Mouse (Mus musculus) layer of hippocampus, adult 9-11 months (tissue): Measurements from ENCODE around the gene Col27a1.
"Not testable (repeated sequence)": the region's sequence is repeated elsewhere in the genome, so short reads cannot be mapped to it uniquely, and the experiment has no call there.

Experiments
- DNase-seq: peaks from one replicate; pipeline ENCODE4 v3.0.0; 2022

Gene Col27a1

DNA sequence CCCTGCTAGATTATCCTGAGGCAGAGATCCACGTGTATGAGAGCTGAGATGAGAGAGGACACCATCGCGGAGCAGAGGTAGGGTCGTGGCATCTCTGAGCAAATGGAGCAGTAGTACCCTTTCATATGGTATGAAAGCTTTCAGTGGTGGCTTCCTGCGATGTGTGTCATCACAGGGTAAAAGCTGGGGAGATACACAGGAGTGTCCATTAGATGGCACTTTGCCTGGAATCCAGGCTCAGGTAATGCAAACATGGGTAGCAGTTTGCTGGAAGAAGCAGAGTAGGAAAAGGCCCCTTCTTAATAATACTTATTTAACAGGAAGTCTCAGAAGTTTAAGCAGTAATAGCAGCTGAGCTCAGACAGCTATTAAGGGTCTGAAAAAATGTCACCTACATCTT lies 100.3 kb downstream of the Col27a1 start:
- no peak for DNase-seq

DNA sequence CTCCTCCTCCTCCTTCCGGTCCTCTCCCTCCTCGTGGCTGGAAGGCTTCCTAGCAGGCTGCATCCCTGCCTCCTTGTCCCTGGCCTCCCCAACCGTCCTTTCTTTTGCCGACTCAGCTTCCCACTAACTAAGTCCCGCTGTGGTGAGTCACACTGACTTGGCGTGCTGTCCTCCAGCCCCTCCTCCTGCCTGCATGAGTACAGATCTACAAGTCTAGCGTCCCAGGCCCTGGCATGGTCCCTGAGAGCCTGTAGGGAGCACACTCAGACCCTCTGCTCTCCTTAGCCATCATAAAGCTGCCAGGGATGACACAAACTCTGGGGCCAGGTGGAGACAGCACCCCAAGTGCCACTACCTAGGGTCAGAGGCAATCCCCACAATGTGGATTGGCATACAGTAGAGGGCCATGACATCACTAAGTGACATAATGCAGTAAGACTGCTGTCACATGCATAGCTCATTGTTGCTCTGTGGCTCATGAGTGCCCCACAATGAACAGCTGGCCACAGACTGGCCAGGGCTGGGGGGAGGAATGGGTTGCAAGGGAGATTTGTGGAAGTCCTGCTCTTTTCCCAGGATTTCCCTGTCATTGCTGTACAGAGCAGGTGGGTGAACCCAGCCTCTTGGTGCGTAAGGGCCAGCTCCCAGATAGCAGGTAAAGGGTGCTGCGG lies 102.4 kb downstream of the Col27a1 start:
- peak; percentile 29 for DNase-seq

DNA sequence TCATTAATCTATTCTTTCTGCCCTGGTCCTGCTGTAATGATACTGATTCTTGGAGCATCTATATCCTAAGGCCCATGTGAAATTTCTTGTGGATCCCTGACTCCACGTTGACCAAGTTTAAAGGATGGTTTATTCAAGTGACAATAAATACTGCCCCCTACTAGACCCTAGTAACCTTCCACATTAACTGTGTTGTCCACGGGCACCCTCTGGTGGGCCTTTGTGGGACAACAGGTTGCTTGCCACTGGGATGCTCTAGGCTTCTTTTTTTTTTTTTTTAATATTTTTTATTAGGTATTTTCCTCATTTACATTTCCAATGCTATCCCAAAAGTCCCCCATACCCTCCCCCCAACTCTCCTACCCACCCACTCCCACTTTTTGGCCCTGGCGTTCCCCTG lies 105.8 kb downstream of the Col27a1 start:
- not testable (repeated sequence) for DNase-seq

DNA sequence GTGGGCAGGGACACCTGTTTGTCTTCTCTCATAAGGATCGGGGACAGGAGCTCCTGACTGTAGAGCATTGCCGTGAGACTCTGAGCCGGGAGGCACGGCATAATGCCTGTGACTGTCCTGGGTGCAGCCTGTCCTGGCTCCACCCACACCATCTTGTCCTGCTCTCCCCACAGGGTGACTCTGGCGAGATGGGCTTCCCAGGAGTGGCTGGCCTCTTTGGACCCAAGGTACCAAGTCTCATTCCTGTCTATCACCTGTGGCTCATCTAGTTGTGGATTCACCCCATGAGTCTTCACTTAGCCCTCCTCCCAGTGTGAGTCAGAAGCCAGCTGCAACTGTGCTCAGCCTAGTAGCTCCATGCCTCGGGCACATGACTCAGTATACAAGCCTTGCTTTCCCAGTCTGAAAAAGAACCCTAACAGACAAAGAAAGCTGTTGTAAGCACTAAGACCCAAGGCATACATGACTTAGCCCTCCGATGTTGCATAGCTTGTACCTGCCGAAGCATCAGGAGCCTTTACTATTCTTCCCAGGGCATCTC lies 109.5 kb downstream of the Col27a1 start:
- DNase-seq, result no peak

DNA sequence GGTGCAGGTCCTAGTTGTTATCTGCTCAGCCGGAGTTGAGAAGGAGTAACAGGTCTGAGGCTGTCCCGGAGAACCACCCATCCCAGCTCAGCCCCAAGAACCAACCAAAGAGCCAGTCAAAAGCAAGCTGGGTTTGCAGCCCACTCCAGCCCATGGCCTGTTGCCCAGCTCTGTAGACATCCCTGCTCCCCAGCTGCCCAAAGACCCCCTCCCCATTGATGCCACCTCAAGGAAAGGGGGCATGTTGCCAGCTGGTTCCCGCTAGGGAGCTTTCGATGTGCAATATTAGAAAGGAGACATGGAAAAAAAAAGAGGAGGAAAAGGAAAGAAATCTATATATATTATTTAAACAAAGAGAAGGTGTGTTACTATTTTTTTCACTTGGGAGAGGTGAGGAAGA lies 119.6 kb downstream of the Col27a1 start:
- DNase-seq, result no peak

DNA sequence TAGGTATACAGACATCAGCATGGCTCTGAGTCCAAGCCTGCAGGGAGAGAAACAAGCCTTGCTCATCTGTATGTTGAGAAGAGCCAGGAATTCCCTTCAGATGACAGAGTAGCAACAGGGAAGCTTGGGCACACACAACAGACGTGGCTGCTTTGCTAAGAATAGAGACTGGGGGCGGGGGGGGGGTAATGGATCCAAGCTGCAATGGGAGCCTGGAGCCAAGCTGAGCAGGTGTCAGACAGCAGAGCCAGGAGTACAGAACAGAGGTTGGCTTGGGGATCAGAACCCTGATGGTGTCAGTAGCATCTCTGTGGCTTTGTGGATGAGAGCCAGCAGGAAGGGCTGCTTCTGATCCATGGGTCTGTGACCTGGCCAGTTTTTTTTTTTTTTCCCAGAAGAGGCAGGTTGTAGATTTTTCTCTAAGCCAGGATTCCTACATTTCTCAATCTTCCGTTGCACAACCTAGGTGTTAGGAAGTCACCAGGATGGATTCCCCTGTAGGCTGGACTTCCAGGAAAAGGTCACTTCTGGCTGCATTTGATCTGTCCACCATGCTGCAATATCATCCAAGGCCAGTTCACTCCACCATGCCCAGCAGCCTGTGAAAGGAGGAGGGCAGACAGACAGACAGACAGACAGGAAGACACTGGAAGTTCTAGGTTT lies 124.7 kb downstream of the Col27a1 start:
- DNase-seq, result peak; percentile 13

DNA sequence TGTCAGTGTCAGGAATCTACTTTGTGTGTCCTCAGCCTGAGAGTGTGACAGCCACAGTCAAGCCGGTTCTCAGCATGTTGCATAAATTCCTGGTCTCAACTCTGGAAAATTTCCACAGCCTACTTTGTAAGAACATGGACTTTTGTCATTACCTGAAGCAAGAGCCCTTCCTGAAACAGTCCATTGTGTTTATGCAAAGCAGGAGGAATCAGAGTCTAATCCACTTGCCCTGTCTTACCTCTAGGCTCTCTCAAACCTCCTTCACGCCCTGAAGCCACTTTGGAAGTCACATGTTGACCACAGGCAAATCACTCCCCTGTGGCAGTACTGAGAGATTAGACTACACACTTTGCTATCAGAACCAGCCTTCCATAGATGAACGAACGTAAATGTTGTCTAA lies 128.7 kb downstream of the Col27a1 start:
- DNase-seq, result no peak

DNA sequence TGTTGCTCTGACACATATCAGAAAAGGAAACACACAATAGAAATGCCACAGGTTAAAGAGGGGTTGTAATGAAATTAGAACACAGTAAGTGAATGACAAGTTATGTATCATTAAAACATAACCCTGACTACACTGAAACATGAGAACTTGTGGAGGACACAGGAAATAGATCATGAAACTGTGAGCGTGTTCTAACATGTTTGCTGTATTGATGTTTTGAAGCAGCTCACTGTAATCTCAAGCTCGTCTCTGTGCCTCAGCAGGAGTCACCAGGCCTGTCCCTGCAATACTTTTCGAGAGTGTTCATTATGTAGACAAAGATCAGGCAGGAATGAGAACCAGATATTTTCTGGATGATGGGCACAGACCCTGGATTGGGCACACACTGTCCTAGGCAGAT lies 129.8 kb downstream of the Col27a1 start:
- DNase-seq, result no peak

DNA sequence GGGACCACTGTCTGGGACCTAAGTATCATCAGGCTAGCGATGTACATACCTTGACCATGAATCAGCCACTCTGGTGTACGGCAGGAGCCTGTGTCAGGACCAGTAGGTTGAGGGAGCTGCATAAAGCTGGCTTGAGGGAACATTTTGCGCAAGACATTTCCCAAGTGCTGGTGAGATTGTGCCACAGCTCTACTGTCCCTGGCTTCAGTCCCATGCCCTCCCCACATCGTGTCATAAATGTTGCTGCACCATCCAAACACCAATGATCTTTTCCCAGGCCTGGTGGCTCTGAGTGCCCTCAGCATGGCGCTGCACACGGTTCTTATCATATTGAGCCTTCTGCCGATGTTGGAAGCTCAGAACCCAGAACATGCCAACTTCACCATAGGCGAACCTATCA lies 130.5 kb downstream of the Col27a1 start, which contains the start of gene Orm1:
Gene Orm1 (plus strand): TSS at position 266 of the 400 bp plus-strand sequence.
- DNase-seq, result no peak

DNA sequence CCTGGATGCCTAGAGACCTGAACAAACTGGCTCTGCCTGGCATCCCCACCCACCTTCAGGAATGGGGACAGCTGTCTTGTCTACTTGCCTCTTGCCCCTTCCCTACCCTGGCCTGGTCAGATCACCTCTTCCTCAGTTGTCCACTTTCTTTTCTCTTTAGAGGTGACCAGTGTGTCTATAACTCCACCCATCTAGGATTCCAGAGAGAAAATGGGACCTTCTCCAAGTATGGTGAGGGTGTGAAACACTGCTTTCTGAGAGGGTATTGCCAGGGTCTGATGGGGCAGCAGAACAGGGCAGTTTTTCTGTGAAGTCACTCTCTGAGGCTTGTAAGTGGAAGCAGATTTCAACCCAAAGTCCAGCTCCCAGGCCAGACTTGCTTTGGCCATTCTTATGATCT lies 131.5 kb downstream of the Col27a1 start:
- DNase-seq, result no peak

DNA sequence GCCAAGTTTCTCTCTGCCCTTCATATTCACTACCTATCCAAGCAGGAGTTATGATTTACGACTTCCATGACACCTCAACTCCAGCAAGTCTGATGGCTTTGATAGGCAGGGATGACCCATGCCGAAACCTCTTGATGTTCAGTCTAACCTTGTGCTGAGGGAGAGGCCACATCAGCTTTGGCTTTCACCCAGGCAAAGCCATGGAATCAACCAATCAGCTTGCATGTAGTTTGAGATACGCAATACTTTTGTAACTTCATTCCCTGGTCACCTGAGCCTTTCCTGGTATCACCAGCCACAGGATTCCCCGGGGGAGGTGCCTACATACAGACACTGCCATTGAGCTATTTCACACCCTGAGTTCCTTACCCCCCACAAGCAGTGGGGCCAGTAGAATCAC lies 132.9 kb downstream of the Col27a1 start:
- no peak for DNase-seq

DNA sequence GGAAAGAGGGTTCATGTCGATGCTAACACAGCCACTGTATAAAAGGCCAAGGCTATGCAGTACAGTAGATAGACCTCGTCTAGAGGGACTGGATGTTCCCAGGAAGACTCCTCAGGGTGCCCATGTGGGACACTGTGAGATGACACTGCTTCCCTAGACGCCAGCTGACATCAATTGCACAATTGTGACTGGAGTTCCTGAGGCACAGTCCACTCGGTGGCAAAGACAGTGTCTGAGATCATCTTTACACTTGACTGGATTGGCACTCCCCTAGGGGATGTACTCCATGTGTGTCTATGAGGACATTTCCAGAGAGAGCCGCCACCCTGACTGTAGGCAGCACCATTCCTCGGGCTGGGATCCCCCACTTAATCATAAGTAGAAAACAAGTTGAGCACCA lies 134.7 kb downstream of the Col27a1 start:
- no peak for DNase-seq

DNA sequence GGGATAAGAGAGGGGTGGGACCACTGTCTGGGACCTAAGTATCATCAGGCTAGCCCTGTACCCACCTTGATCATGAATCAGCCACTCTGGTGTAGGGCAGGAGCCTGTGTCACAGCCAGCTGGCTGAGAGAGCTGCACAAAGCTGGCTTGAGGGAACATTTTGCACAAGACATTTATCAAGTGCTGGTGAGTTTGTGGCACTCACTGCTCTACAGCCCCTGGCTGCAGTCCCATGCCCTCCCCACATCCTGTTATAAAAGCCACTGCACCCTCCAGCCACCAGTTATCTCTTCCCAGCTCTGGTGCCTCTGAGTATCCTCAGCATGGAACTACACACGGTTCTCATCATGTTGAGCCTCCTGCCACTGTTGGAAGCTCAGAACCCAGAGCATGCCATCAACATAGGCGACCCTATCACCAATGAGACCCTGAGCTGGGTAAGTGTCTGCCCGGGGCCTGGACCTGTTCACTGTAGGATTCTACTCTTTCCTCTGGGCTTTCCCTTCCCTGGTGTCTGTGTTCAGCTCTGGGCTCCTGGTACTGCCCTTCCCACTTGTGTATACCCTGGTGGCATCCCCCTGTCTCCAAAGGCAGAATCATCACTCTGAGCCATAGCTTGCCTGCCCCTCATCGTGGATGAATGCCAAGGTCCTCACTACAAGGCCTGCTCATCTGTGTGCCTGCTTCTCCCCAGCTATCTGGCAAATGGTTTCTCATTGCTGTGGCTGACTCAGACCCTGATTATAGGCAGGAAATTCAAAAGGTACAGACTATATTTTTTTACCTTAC lies 142.3 kb downstream of the Col27a1 start, which contains the start of gene Orm3:
Gene Orm3 (plus strand): TSS at position 286 of the 789 bp plus-strand sequence.
- no peak for DNase-seq

DNA sequence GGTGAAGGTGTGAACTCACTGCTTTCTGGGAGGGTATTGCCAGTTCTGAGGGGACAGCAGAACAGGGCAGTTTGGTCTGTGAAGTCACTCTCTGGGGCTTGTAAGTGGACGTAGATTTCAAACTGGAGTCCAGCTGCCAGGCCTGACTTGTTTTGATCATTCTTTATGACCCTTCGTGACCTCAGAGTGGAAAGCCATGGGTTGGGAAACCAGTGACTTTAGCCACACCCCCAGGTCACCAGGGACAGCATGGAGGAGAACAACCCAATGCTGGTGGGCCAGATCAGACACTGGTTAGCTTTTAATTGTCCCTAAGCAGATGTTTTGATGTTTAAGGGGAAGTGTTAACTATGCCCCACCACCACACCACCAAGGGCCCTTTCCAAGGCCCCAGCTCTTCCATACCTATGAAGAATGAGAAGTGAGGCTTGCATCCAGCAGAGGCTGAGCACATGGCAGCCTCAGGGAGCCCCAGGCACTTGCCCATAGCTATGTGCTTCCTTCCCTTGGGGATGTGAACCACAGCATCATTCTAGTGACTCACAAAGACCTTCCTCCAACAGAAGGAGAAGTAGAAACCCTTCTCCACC lies 143.3 kb downstream of the Col27a1 start:
- no peak for DNase-seq

DNA sequence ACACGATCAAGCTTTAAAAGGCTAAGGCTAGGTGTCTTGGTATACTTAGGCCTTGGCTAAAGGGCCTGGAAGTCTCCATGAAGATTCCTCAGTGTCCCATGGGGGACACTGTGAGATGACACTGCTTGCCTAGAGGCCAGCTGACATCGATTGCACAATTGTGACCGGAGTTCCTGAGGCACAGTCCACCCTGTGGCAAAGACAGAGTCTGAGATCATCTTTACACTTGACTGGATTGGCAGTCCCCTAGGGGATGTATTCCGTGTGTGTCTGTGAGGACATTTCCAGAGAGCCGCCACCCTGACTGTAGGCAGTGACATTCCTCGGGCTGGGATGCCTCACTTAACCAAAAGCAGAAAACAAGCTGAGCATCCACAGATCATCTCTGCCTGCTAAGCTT lies 146.1 kb downstream of the Col27a1 start:
- DNase-seq, result no peak

DNA sequence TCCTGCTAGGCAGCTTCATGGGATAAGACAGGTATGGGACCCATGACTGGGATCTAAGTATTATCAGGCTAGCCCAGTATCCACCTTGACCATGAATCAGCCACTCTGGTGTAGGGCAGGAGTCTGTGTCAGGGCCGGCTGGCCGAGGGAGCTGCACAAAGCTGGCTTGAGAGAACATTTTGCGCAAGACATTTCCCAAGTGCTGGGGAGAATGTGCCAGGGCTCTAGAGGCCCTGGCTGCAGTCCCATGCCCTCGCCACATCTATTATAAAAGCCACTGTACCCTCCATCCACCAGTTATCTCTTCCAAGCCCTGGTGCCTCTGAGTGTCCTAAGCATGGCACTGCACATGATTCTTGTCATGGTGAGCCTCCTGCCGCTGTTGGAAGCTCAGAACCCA lies 148.3 kb downstream of the Col27a1 start, which contains the start of gene Orm2:
Gene Orm2 (plus strand): TSS at position 300 of the 400 bp plus-strand sequence.
- DNase-seq, result no peak

DNA sequence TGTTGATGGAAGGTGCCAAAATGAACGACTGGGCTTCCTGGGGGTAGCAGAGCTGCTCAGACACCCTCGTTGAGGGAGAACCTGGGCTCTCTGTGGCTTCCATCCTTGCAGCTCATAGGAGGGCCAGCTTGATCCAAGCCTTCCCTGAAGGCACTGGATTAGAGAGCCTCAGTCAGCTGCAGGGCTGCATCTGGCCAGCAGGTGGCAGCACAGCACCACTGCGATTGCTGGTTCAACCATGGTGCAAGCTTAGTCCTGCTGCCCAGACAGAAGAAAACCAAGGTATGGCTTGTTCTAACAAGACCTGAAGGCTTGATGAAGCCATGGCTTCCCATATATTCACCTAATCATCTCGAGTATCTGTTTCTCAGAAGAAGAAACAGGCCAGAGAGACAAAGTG lies 154.8 kb downstream of the Col27a1 start:
- peak; percentile 74 for DNase-seq

DNA sequence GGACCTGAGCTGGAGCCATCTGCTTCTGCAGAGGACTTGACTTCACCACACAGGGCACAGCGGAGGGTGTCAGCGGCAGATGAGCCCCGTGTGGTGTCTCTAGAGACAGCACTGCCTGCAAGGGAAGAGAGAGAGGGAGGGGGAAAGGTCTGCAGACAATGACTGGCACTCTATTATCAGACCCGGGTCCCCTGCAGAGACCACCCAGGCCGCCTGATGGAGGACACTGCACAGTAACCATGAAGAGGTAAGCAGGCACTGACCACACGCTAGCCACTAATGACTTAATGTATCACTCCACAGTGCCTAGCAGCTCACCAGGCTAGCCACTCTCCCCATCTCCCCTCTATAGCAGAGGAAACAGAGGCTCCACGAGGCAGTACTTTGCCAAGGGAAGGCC lies 157.1 kb downstream of the Col27a1 start:
- no peak for DNase-seq

DNA sequence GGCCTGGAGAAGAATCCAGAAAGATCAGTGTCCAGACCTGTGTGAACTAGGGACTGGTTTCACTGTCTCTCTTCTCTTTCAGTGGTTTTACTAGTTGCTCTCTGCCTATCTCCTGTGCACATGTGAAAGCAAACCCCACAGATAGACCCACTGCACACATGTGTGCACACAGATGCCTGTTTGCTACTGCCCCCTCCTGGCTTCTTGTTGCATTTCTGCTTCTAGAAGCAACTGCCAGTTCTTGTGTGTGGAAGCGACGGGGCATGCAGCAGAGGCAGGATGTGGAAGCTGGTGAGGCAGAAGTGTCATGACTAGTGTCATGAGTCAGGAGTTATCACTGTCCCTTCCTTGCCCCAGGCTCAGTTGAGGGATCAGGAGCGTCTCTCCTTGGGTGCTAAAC lies 158.1 kb downstream of the Col27a1 start:
- no peak for DNase-seq

DNA sequence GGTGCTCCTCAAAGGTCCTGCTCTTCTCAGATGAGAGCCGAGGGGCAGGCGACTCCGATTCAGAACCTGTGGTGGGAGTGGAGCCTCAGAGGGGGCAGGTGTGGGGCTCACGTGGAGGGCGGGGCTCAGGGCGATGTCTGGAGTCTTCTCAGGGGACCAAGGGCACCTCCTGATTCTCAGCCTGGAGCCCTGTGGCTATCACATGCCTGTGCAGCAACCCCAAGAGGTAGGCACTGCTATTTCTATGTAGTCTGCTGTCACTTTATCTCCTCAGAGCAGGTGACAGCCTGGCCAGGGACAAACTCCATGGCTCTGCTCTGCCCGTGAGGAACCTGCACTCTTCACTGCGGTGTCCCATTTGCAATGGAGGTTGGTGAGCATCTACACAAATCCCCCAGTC lies 159.6 kb downstream of the Col27a1 start:
- DNase-seq, result no peak

DNA sequence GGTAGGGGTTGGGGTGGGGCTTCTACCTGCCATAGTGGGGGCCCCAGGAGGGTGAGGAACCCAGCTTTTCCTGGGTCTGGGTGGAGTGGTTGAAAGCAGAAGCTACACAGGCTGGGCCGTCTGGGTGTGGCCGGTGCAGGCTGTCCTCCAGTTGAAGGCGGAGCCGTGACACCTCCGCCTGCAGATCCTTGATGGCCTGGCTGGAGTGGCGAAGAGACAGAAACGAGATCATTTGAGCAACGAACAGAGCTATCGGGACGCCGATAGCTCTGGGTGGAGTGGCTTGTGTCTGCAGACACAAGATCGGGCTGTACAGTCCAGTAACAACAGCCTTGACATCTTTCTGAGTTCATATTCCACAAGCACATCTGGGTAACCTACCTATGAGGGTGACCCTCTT lies 160.5 kb downstream of the Col27a1 start:
- DNase-seq, result no peak

DNA sequence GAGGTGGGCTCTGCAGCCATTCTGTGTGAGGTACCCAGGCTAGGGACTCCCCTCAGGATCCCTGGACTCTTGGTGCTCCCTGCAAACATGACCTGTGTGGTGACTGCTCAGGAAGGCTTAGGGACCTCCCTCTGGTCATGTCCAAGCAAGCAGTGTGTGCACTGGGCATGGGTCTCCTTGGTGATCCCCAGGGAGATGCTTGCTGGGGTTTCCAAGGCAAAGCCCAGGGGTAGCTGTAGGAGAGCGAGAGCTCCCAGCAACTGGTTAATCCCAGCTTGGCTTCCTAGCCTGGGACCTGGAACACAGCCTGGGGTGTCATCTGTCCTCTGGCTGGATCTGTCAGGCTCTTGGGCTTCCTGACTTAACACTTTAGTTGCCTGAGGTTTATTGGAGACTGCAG lies 161.6 kb downstream of the Col27a1 start:
- no peak for DNase-seq

DNA sequence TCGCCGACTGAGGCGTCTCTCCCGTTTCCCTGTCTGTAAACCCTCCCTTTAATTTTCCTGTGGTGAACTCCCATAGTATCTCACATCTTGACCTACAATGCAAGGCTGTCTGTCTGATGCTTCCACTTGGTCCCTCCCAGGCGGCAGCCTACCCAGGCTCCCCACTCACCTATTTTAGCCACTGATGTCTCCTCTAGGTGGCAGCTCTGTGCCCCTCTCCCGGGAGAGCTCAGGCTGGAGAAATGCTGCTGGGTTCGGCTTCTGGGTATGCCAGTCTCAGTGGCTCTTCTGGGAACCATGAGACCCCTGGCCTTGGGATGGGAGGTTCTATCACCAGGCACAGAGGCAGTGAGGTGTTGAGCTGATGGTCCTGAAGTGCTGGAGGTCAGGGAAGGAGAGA lies 163.7 kb downstream of the Col27a1 start:
- DNase-seq, result no peak
